Mouse (Mus musculus) neural tube, embryonic 14.5 days (tissue): ENCODE data around the gene Scpep1. TPM values are rescaled to one million over a fixed set of nuclear protein-coding genes. Genes with fewer than 3 reads are reported as not detected.

Source experiments
- ATAC-seq: fragments of 200-750 bp; cut with Nextera tagmentation; 2 replicates; pipeline ENCODE4 v1.8.0; 2017; ENCODE audit warnings: low read depth, mild to moderate bottlenecking, moderate TSS enrichment, moderate library complexity
- H3K27ac ChIP-seq: fragments of 300-500 bp; sonication (generic); 2 replicates; pipeline ENCODE4 v1.5.1; 2014; ENCODE audit warnings: low read depth, mild to moderate bottlenecking, control low read depth, low read length, moderate library complexity, mixed read lengths
- H3K27me3 ChIP-seq: fragments of 300-500 bp; sonication (generic); 2 replicates; pipeline ENCODE4 v1.6.1; 2014; ENCODE audit warnings: low read length; ENCODE audit not compliant: control insufficient read depth, insufficient read depth
- H3K36me3 ChIP-seq: fragments of 300-500 bp; sonication (generic); 2 replicates; pipeline ENCODE4 v1.6.1; 2014; ENCODE audit warnings: low read length, mixed read lengths; ENCODE audit not compliant: control insufficient read depth, insufficient read depth
- H3K4me1 ChIP-seq: fragments of 300-500 bp; sonication (generic); 2 replicates; pipeline ENCODE4 v1.6.1; 2014; ENCODE audit warnings: low read length; ENCODE audit not compliant: control insufficient read depth, insufficient read depth
- H3K4me2 ChIP-seq: fragments of 300-500 bp; sonication (generic); 2 replicates; pipeline ENCODE4 v1.6.1; 2014; ENCODE audit warnings: mild to moderate bottlenecking, low read depth, low read length, control low read depth
- H3K4me3 ChIP-seq: fragments of 300-500 bp; sonication (generic); 2 replicates; pipeline ENCODE4 v1.5.1; 2014; ENCODE audit warnings: low read depth, low read length, control low read depth, mixed read lengths
- H3K9ac ChIP-seq: fragments of 300-500 bp; sonication (generic); replicated peaks from 2 replicates; pipeline ENCODE4 v1.6.1; 2014; ENCODE audit warnings: low read depth, mild to moderate bottlenecking, control low read depth, low read length, mixed read lengths
- H3K9me3 ChIP-seq: fragments of 300-500 bp; sonication (generic); 2 replicates; pipeline ENCODE4 v1.6.1; 2016; ENCODE audit warnings: low read length; ENCODE audit not compliant: control insufficient read depth
- WGBS: fragments of 180-500 bp; shearing (Covaris S2); extraction: QIAGEN DNeasy Blood & Tissue Kit; methylation state at CpG from one replicate; pipeline ENCODE4 v1.1.7; 2014; 5-methylcytosine and 5-hydroxymethylcytosine counted together
- polyA plus RNA-seq: library from polyadenylated mRNA; unstranded; fragments of >200 nt; fragmentation: Nextera tagmentation; extraction: Ambion mirVana; gene quantifications from 2 replicates; pipeline ENCODE4 v1.2.1, GENCODE M21; 2014

Scpep1 gene
- polyA plus RNA-seq, 1 experiment from 2014 or later: 23.7 TPM

DNA sequence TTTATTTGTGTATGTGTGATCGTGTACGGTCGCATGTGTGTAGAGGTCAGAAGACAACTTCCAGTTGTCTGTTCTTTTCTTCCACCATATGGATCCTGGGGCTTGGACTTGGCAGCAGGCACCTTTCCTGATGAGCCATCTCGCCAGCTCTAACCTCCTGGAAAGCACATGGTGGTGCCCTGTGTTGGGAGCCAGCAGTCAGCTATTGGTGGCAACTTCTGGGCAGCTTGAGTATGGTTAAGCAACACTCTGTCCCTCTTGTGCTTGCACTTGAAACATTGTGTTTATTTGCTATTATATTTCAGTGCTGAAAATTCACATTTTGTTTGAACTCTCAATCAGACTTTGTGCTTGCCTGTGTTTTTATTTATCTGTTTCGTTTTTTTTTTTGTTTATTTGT lies 33.7 kb upstream of the Scpep1 start:
- no peak overlapping the region for H3K9ac ChIP-seq
- no peaks in the 10 kb centered on the region for H3K4me1 ChIP-seq
- peaks cover 11% of the 10 kb centered on the region; the same call in 1 of the 2 replicates for H3K36me3 ChIP-seq
- WGBS: 82% methylated on average over 5 of the region's 5 CpGs
- no peak for ATAC-seq
- no peaks in the 10 kb centered on the region for H3K9me3 ChIP-seq
- H3K4me3 ChIP-seq: no peak overlapping the region
- H3K27ac ChIP-seq: no peak overlapping the region
- H3K4me2 ChIP-seq: no peak overlapping the region
- no peaks in the 10 kb centered on the region for H3K27me3 ChIP-seq

DNA sequence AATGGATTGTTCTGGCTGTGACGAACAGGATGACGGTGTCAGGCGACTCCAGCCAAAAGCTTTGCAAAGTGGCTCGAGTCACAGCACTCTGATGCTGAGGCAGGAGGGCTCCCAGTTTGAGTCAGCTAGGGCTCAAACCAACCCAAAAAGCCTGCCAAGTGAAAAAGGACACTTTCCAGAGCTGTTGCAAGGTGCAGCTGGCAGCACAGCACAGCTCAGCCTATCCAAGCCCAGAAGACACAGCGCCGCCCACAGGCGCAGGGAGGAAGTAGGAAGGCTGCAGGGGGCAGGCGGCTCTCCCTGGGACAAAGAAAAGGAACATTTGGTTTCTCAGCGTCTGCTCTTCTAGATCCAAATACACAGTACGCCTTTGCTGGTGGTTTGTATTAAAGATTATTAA lies 31.4 kb upstream of the Scpep1 start:
- no peak overlapping the region for H3K9ac ChIP-seq
- H3K4me3 ChIP-seq: no peak overlapping the region
- H3K4me1 ChIP-seq: no peaks in the 10 kb centered on the region
- no peak overlapping the region for H3K27ac ChIP-seq
- H3K4me2 ChIP-seq: no peak overlapping the region
- peaks cover 16% of the 10 kb centered on the region for H3K36me3 ChIP-seq
- 88% methylated on average over 10 of the region's 10 CpGs for WGBS
- no peaks in the 10 kb centered on the region for H3K27me3 ChIP-seq
- ATAC-seq: no peak
- no peaks in the 10 kb centered on the region for H3K9me3 ChIP-seq

DNA sequence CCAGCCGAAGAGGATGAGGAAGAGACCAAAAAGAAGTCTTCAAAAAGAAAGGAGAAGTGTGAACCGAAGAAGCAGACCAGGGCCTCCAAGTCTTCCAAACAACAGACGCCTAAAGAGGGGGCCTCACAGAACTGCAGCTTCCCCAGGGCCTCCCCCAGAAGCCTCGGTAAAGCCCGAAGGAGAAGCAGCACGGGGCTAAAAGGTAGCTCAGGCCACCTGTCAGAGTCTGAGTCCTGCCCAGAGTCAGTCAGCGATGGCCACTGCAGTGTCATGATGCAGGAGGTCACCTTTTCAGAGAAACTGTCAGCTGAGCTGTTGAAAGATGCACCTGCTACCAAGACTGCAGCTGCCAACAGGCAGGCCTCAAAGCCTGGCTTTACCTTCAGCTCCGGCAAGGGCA lies 26.1 kb upstream of the Scpep1 start:
- WGBS: 94% methylated on average over 8 of the region's 8 CpGs
- no peaks in the 10 kb centered on the region for H3K27me3 ChIP-seq
- H3K36me3 ChIP-seq: peaks cover 13% of the 10 kb centered on the region

DNA sequence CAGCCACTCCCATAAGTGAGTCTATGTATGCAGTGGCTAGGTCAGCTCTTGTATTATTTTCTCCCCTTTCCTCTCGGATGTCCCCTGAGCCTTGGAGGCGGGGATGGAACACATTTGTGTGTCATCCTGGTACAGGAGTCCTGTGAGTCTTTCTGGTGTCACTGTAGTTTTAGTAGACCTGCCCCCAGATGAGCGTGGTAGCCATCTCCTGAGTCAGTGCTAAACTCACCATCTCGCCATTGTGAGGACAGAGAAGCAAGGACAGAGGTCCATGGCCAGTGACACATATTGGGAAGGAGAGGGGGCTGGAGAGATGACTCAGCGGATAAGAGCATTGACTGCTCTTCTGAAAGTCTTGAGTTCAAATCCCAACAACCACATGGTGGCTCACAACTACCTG lies 21.9 kb upstream of the Scpep1 start:
- H3K4me2 ChIP-seq: no peak overlapping the region
- H3K36me3 ChIP-seq: peaks cover 2% of the 10 kb centered on the region; the same call in 1 of the 2 replicates
- no peak overlapping the region for H3K9ac ChIP-seq
- H3K9me3 ChIP-seq: no peaks in the 10 kb centered on the region
- peaks cover 2% of the 10 kb centered on the region; the same call in 1 of the 2 replicates for H3K4me1 ChIP-seq
- 94% methylated on average over 5 of the region's 5 CpGs for WGBS
- H3K27me3 ChIP-seq: no peaks in the 10 kb centered on the region
- ATAC-seq: no peak
- H3K4me3 ChIP-seq: no peak overlapping the region
- H3K27ac ChIP-seq: no peak overlapping the region

More for the DNA sequence above, 26.1 kb upstream of the Scpep1 start:
- no peak overlapping the region for H3K4me3 ChIP-seq
- no peak overlapping the region for H3K9ac ChIP-seq
- no peaks in the 10 kb centered on the region for H3K9me3 ChIP-seq
- no peak overlapping the region for H3K4me2 ChIP-seq
- ATAC-seq: no peak
- H3K4me1 ChIP-seq: no peaks in the 10 kb centered on the region
- H3K27ac ChIP-seq: no peak overlapping the region

DNA sequence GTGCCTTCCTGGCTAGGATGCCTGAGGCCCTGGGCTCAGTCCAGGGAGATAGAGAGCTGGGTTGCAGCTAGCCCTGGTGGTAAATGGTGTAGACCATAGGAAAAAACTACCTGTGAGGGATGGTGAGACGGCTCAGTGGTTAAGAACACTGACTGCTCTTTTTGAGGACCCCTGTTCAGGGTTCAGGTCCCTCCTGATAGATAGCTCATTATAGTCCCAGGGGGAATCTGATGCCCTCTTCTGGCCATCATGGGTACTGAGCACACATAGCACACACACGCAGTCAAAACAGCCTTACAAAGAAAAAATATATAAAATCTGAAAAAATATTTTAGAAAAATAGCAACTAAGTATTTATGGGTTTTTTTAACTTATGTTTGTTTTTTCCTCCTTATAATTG lies 21.1 kb upstream of the Scpep1 start:
- H3K27me3 ChIP-seq: no peaks in the 10 kb centered on the region
- no peak overlapping the region for H3K9ac ChIP-seq
- no peak for ATAC-seq
- peaks cover 2% of the 10 kb centered on the region; the same call in 1 of the 2 replicates for H3K4me1 ChIP-seq
- H3K4me3 ChIP-seq: no peak overlapping the region
- H3K9me3 ChIP-seq: no peaks in the 10 kb centered on the region
- peaks cover under 1% of the 10 kb centered on the region; the same call in 1 of the 2 replicates for H3K36me3 ChIP-seq
- no peak overlapping the region for H3K27ac ChIP-seq
- 84% methylated on average over 2 of the region's 2 CpGs for WGBS
- no peak overlapping the region for H3K4me2 ChIP-seq

DNA sequence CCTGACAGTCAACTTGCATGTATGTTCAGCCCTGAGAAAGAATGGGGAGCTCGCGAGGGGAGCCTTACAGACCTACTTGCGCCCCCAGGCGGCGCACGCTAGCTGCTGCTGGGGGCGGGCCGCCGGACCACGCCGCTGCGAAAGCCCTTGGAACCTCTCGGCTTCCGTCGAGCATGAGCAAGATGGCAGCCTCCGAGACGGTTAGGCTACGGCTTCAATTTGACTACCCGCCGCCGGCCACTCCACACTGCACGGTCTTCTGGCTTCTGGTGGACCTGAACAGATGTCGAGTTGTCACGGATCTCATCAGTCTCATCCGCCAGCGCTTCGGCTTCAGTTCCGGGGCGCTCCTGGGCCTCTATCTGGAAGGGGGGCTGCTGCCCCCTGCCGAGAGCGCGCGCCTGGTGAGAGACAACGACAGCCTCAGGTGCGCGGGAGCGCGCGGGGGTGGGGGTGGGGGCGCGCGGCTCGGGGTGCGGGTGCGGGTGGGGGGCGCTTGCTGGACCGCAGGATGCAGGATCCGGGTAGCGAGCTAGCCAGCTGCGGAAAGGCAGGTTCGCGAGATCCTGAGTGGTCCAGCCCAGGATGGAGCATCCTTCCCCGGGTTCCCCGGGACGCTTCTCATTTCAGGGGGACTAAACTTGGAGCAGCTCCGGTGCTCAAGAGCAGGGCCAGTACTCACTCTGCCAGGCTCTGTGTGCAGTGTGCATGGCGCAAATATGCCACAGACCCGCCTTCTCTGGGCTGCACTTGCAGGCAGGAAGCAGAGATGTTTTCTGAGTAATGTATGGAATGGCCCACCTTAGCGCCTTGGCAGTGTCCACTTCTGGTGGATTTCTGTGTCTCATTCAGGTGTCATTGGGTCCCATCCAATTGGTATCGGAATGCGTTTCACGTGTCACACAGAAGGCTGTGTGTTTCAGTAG lies 18.8 kb upstream of the Scpep1 start:
- H3K4me3 ChIP-seq: peak overlapping the region; percentile 64
- WGBS: 2% methylated on average over 60 of the region's 62 CpGs
- peak overlapping the region; percentile 67 for H3K9ac ChIP-seq
- H3K4me2 ChIP-seq: peak overlapping the region; percentile 65
- H3K27ac ChIP-seq: peak overlapping the region; percentile 93
- peak; percentile 91 for ATAC-seq
- peaks cover 2% of the 10 kb centered on the region; the same call in 1 of the 2 replicates for H3K4me1 ChIP-seq
- H3K9me3 ChIP-seq: no peaks in the 10 kb centered on the region
- no peaks in the 10 kb centered on the region for H3K36me3 ChIP-seq
- no peaks in the 10 kb centered on the region for H3K27me3 ChIP-seq

DNA sequence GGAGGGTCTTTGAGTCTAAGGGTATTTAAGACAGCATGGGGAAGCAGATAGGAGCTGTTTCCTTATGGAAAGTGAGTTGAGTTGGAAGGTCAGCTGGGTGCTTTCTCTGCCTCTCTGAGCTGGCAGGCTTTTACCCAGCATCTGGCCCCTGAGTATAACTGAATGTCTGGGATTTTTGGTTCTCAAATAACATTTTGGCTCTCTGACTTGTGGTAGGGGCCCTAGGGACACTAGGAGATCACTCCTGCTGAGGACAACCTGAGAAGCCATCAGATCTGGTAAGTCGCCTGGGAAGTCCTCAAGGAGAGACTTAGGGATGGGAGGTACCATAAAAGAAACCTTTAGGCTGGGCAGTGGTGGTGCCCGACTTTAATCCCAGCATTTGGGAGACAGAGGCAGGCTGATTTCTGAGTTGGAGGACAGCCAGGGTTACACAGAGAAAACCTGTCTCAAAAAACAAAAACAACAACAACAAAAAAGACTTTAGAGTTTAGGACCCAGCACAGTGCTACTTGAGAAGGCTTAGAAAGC lies 15.0 kb upstream of the Scpep1 start, which contains the start of gene Coil:
Gene Coil, plus strand, starts transcription at position 51 of the 531 bp plus-strand sequence.
- Histone ChIP-seq H3K4me1 (peaks cover 2% of the 10 kb centered on the region; the same call in 1 of the 2 replicates), H3K4me2 (no peak within 1 kb of the TSS), H3K27me3 (no peaks in the 10 kb centered on the region), H3K9me3 (no peaks in the 10 kb centered on the region), H3K27ac (no peak within 1 kb of the TSS), H3K9ac (no peak within 1 kb of the TSS), H3K36me3 (no peaks in the 10 kb centered on the region), H3K4me3 (no peak within 1 kb of the TSS)
- ATAC-seq: no peak
- 41% methylated on average over 2 of the region's 2 CpGs for WGBS

DNA sequence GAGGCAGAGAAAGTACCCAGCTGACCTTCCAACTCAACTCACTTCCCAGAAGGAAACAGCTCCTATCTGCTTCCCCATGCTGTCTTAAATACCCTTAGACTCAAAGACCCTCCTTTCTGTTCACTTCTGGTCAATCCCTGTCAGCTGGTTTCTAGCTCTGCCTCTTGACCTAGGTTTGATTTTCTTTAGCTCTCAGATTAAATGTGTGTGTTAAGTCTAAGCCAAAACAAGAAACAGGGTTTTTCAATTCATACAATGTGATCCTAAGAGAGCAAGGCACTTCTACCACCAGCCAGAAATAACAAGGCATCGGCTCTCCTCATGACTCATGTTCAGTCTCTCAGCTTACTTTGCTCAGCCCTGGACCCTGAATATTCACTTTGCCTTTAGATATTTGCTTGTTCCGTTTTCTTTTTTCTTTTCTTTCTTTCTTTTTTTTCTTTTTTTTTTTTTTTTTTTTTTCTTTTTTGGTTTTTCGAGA lies 11.7 kb upstream of the Scpep1 start, which contains the start of gene Elobl:
Gene Elobl, minus strand, starts transcription at position 51 of the 481 bp plus-strand sequence.
- H3K27me3 ChIP-seq: no peaks in the 10 kb centered on the region
- no peak within 1 kb of the TSS for H3K9ac ChIP-seq
- H3K4me3 ChIP-seq: no peak within 1 kb of the TSS
- H3K4me1 ChIP-seq: no peaks in the 10 kb centered on the region
- H3K36me3 ChIP-seq: no peaks in the 10 kb centered on the region
- no peaks in the 10 kb centered on the region for H3K9me3 ChIP-seq
- no peak within 1 kb of the TSS for H3K27ac ChIP-seq
- no peak for ATAC-seq
- H3K4me2 ChIP-seq: no peak within 1 kb of the TSS
- WGBS: 96% methylated on average over 2 of the region's 3 CpGs

DNA sequence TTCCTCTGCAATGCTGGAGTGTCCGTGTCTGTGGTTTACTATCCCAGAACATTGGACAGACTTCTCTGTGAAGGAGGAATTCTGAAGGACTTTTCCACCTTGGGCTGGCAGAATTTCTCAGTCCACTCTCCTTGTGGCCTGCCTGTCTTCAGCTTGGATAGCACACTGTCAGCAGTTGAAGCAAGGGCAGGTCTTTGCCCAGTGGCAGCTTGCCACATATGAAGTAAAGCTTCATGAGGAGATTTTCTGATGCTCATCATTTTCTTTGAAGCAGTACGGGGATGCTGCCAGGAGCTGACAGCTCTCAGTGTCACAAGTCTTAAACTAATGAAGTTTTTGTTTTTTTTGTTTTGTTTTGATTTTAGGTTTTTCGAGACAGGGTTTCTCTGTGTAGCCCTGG lies 3.6 kb upstream of the Scpep1 start:
- WGBS: 85% methylated on average over 3 of the region's 3 CpGs
- Histone ChIP-seq H3K27ac (no peak overlapping the region), H3K27me3 (no peaks in the 10 kb centered on the region), H3K9ac (no peak overlapping the region), H3K9me3 (no peaks in the 10 kb centered on the region), H3K4me1 (0 out of 2 replicates have a peak, but pooled peaks cover 5% of the 10 kb centered on the region), H3K36me3 (no peaks in the 10 kb centered on the region), H3K4me3 (no peak overlapping the region), H3K4me2 (no peak overlapping the region)
- ATAC-seq: no peak
